Mouse (Mus musculus): ENCODE data around the gene Etv3.
A peak's percentile ranks its signal among the peaks of the same experiment; 100 is the strongest.

Gene Etv3

GRCm38 (mm10) chr3:87556668-87557278 is 31.6 kb downstream of the Etv3 start:
- DNase-seq (ENCODE audit: low read depth): peak; percentile 31

GRCm38 (mm10) chr3:87560156-87560555 is 34.9 kb downstream of the Etv3 start:
- no peak for DNase-seq (ENCODE audit: low read depth)

- DNase-seq (ENCODE audit: low read depth): no peak
These were observed 36.2 kb downstream of the Etv3 start for GRCm38 (mm10) chr3:87561434-87561833.

GRCm38 (mm10) chr3:87562370-87562769 is 37.2 kb downstream of the Etv3 start:
- peak; percentile 91 for DNase-seq (ENCODE audit: low read depth)

GRCm38 (mm10) chr3:87563466-87563865 is 38.3 kb downstream of the Etv3 start:
- DNase-seq (ENCODE audit: low read depth): peak; percentile 23

GRCm38 (mm10) chr3:87565623-87566022 is 40.4 kb downstream of the Etv3 start:
- no peak for DNase-seq (ENCODE audit: low read depth)

GRCm38 (mm10) chr3:87566066-87566465 is 40.9 kb downstream of the Etv3 start:
- DNase-seq (ENCODE audit: low read depth): peak; percentile 61

- DNase-seq (ENCODE audit: low read depth): no peak
These were observed 42.3 kb downstream of the Etv3 start for GRCm38 (mm10) chr3:87567497-87567896.

GRCm38 (mm10) chr3:87568681-87569080 is 43.5 kb downstream of the Etv3 start:
- DNase-seq (ENCODE audit: low read depth): no peak

GRCm38 (mm10) chr3:87575766-87576165 is 50.6 kb downstream of the Etv3 start:
- peak; percentile 36 for DNase-seq (ENCODE audit: low read depth)

- no peak for DNase-seq (ENCODE audit: low read depth)
These were observed 57.1 kb downstream of the Etv3 start for GRCm38 (mm10) chr3:87582259-87582658.

Data from induced T-regulatory cell, adult 2 months (primary cell).